Mouse (Mus musculus) spleen, adult 12 weeks (tissue): ENCODE measurements around the gene Ppef2.
"Not testable (repeated sequence)": the region's sequence is repeated elsewhere in the genome, so short reads cannot be mapped to it uniquely, and the experiment has no call there.

Experiments used
- DNase-seq: peaks from one replicate; pipeline ENCODE4 v3.0.0; 2022; ENCODE audit warnings: low spot score

Ppef2 gene

DNA sequence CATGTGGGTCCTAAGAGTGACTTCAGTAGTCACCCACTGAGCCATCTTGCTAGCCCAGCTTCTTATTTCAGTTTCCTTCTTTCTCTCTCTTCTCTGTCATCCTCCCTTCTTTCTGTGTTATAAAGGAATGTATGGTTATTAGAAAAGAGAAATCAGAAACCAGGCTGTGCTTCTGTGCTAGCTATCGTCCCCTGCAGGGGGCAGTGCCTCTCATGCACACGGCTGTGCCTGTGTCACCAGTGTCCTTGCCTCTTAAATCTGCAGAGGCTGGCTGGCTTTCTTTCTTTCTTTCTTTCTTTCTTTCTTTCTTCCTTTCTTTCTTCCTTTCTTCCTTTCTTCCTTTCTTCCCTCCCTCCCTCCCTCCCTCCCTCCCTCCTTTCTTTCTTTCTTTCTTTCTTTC lies 60.4 kb downstream of the Ppef2 start:
- not testable (repeated sequence) for DNase-seq

DNA sequence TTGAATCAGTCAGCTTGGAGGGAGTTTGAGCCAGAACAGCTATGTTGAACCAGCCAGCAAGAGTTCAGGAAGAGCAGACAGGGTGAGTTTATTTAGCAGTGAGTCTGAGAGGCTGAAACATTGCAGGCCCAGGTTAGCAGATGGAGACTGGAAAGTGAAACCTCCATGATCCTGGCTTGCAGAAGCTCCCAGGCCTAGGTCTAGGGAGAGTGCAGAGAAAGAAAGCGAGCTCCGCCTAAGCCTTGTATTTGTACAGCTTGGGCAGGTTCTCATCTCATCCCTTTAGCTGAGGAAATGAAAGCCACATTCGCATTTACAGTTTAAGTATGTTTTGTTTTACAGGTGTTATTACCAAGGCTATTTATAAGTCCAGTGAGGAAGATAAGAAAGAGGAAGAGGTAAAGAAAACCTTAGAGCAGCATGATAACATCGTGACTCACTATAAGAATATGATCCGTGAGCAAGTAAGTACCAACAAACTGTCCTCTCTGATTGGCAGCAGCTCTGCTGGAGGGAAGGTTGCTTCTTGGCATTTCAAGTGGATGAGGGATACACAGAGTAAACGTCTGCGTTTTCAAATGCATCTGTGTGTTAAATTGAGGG lies 67.1 kb downstream of the Ppef2 start:
- no peak for DNase-seq

DNA sequence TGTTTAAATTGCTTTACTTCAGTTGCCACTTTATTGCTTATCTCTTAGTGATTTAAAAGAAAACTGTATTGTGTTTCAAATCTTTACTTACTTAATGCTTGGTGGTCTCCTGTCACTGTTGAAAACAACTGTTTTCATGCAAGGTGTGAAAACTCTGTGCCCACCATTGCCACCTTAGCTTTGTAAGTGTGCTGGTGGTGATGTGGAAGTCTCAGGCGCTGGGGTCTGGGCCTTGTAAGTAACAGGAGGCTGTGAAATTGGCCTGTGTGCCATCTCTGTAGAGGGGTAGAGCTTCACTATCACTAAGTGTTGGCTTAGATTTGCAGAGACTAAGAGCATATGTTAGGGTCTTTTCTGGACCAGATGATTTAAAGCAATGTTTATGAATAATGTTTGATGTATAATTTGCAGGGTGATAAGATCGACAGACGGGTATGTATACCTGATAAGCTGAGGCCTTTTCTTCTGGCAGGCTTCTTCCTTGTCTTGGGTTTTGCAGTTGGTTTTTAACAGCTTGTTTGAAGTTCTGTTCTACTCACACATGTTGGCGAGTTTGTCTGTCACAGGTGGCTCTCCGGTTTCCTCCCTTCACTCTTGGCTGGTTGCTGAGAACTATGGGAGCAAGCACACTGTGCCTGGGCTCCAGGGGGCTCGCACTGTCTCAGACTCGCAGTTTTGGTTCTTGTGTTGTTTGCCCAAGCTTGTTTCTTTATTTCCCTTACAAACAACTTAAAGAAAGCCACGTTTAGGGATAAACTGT lies 72.8 kb downstream of the Ppef2 start:
- no peak for DNase-seq
